Mouse (Mus musculus): Measurements from ENCODE around the gene Abcb1a.

GRCm38 (mm10) chr5:8681166-8681565 is 21.3 kb downstream of the Abcb1a start:
- TF ChIP-seq EP300 (IDR thresholded peaks at IDR 0.05; ENCODE audit: insufficient read depth, low read depth, low read length), result no peak
- TF ChIP-seq CTCF (IDR thresholded peaks at IDR 0.05; ENCODE audit: low read depth, low read length), result no peak
- no peak for TF ChIP-seq POLR2A (IDR thresholded peaks at IDR 0.05; ENCODE audit: insufficient read depth, low read length)
